Mouse (Mus musculus) hindbrain, embryonic 15.5 days (tissue): ENCODE measurements around the gene Grm4. TPM values are rescaled to one million over a fixed set of nuclear protein-coding genes. Genes with fewer than 3 reads are reported as not detected.

Experiments
- ATAC-seq: fragments of 200-750 bp; cut with Nextera tagmentation; 2 replicates; pipeline ENCODE4 v1.8.0; 2017; ENCODE audit warnings: low read depth, moderate number of reproducible peaks, moderate TSS enrichment; ENCODE audit not compliant: low FRiP score
- H3K27ac ChIP-seq: fragments of 300-500 bp; sonication (generic); replicated peaks from 2 replicates; pipeline ENCODE4 v1.5.1; 2015; ENCODE audit warnings: mild to moderate bottlenecking, inconsistent platforms
- H3K27me3 ChIP-seq: fragments of 300-500 bp; sonication (generic); 2 replicates; pipeline ENCODE4 v1.6.1; 2015; ENCODE audit warnings: control low read depth, inconsistent platforms
- H3K36me3 ChIP-seq: fragments of 300-500 bp; sonication (generic); 2 replicates; pipeline ENCODE4 v1.6.1; 2015; ENCODE audit warnings: control low read depth, inconsistent platforms
- H3K4me1 ChIP-seq: fragments of 300-500 bp; sonication (generic); replicated peaks from 2 replicates; pipeline ENCODE4 v1.6.1; 2015; ENCODE audit warnings: control low read depth, inconsistent platforms
- H3K4me2 ChIP-seq: fragments of 300-500 bp; sonication (generic); 2 replicates; pipeline ENCODE4 v1.6.1; 2015; ENCODE audit warnings: moderate library complexity, mild to moderate bottlenecking, inconsistent platforms
- H3K4me3 ChIP-seq: fragments of 300-500 bp; sonication (generic); 2 replicates; pipeline ENCODE4 v1.5.1; 2015; ENCODE audit warnings: mild to moderate bottlenecking, inconsistent platforms
- H3K9ac ChIP-seq: fragments of 300-500 bp; sonication (generic); 2 replicates; pipeline ENCODE4 v1.6.1; 2015; ENCODE audit warnings: inconsistent platforms
- H3K9me3 ChIP-seq: fragments of 300-500 bp; sonication (generic); 2 replicates; pipeline ENCODE4 v1.6.1; 2016; ENCODE audit warnings: control low read depth, inconsistent platforms
- WGBS: fragments of 180-500 bp; shearing (Covaris S2); methylation state at CpG from one replicate; pipeline ENCODE4 v1.1.7; 2015; 5-methylcytosine and 5-hydroxymethylcytosine counted together
- polyA plus RNA-seq: library from polyadenylated mRNA; unstranded; fragments of >200 nt; fragmentation: Nextera tagmentation; extraction: Ambion mirVana; gene quantifications from 2 replicates; pipeline ENCODE4 v1.2.1, GENCODE M21; 2015

Grm4 gene
- polyA plus RNA-seq, result 8.7 TPM in 2 replicates

DNA sequence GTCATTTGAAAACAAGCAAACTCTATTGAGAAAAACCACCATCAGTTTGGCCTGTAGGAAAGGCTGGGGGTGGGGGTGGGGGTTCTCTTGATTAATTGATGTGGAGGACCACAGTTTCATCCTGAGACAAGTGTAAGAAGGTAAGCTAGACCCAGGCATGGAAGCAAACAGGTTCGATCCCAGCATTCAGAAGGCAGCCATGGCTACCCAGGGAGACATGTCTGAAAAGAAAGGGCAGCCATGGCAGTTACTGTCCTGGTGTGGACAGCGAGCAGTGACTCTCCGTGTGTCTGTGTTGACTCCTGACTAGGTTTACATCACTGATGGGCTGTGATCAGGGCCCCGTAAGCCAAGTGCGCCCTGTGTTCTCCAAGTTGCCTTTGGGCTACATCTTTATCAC lies at the start of gene Grm4:
Gene Grm4, minus strand, starts transcription at position 101 of the 400 bp plus-strand sequence.
- no peak for ATAC-seq
- Histone ChIP-seq H3K27ac (no peak within 1 kb of the TSS), H3K4me3 (peak within 1 kb of the TSS; percentile 20; the same call in 1 of the 2 replicates), H3K4me1 (peaks cover 21% of the 10 kb centered on the region), H3K27me3 (peaks cover 18% of the 10 kb centered on the region), H3K9me3 (no peaks in the 10 kb centered on the region), H3K36me3 (no peaks in the 10 kb centered on the region), H3K9ac (no peak within 1 kb of the TSS), H3K4me2 (peak within 1 kb of the TSS; percentile 51)
- WGBS, result 81% methylated on average over 5 of the region's 5 CpGs

DNA sequence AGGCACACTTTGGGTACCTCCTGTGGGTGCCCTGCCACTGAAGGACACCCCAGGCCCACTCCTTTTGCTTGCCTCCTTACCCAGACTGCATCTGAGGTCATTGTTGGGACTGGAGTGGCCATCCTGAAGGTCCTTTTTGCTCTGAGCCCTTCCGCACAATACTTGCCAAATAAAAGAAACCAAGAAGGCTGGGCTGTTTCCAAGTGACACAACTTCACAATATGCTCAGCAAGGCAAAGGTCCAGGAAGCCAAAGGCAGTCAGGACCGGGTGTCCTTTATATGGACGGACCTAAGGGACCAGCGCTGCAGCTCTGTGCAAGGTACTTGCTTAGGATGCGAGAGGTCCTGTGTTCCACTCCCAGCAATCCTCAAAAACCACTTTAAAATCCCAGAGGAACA lies 47.0 kb upstream of the Grm4 start:
- 82% methylated on average over 5 of the region's 5 CpGs for WGBS
- no peak overlapping the region for H3K27ac ChIP-seq
- H3K9ac ChIP-seq, result no peak overlapping the region
- no peaks in the 10 kb centered on the region for H3K36me3 ChIP-seq
- no peaks in the 10 kb centered on the region for H3K27me3 ChIP-seq
- H3K4me2 ChIP-seq, result no peak overlapping the region
- no peaks in the 10 kb centered on the region for H3K9me3 ChIP-seq
- H3K4me1 ChIP-seq, result peaks cover 27% of the 10 kb centered on the region
- H3K4me3 ChIP-seq, result no peak overlapping the region
- ATAC-seq, result no peak

DNA sequence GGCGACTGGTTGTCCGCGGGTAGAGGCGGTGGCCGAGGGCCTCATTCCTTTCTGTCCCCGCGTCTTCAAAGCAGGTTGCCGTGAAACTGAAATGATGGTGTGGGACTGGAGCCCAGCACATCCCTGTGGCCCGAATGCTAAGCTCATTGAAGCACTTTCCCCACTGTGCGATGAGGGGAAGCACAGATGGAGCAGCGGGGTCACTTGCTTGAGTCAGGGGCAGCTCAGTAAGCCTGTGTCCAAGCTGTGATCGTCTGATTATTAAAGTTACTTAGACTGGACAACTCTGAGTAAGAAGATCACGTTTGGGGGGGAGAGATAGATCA lies 44.7 kb upstream of the Grm4 start:
- Histone ChIP-seq H3K9me3 (no peaks in the 10 kb centered on the region), H3K4me3 (peak overlapping the region; percentile 59), H3K27ac (peak overlapping the region; percentile 72), H3K36me3 (no peaks in the 10 kb centered on the region), H3K9ac (peak overlapping the region; percentile 53), H3K27me3 (no peaks in the 10 kb centered on the region), H3K4me2 (peak overlapping the region; percentile 71), H3K4me1 (peaks cover 27% of the 10 kb centered on the region)
- ATAC-seq, result no peak
- WGBS, result 0% methylated on average over 13 of the region's 13 CpGs

DNA sequence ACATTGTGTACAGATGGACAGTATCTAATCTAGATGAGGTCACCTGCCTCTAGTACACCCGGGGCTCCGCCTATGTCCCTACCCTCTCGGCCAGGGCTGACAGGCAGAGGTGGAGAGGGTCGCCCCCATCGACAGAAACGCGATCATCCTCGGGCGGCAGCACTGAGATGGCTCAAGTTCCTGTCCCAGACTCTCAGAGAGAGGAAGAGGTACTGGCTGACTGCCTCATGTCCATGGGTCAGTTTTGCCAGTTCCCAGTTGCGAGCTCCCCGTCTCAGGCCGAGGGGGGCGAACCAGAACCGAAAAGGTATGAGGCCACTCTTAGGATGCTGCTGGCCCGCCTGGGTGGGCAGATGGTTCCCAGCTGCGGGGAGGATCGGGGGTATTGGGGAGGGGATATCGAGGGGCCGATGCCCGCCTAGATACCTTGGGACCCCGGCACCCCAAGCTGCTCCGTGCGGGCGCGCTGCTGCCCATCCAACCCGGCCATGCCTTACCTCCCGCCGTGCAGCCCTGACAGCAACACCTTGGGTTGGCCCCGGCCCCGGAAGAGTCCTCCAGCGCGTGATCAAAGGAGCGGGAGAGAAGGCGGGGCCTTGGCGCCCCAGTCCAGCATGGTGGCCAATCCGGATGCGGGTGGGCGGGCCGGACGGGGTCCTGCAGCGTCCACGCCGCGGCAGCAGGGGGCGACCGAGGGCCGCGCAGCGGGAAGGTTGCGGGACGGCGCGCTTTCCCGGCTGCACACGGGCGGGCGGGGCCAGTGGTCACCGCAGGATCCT lies 44.1 kb upstream of the Grm4 start, which contains the start of gene AI413582:
Gene AI413582, minus strand, starts transcription at position 594 of the 779 bp plus-strand sequence.
- Histone ChIP-seq H3K27me3 (no peaks in the 10 kb centered on the region), H3K4me3 (peak within 1 kb of the TSS; percentile 59), H3K4me2 (peak within 1 kb of the TSS; percentile 71), H3K27ac (peak within 1 kb of the TSS; percentile 72), H3K36me3 (no peaks in the 10 kb centered on the region), H3K9ac (peak within 1 kb of the TSS; percentile 60), H3K9me3 (no peaks in the 10 kb centered on the region), H3K4me1 (peaks cover 27% of the 10 kb centered on the region)
- peak; percentile 94 for ATAC-seq
- 0% methylated on average over 57 of the region's 58 CpGs for whole genome bisulfite sequencing

DNA sequence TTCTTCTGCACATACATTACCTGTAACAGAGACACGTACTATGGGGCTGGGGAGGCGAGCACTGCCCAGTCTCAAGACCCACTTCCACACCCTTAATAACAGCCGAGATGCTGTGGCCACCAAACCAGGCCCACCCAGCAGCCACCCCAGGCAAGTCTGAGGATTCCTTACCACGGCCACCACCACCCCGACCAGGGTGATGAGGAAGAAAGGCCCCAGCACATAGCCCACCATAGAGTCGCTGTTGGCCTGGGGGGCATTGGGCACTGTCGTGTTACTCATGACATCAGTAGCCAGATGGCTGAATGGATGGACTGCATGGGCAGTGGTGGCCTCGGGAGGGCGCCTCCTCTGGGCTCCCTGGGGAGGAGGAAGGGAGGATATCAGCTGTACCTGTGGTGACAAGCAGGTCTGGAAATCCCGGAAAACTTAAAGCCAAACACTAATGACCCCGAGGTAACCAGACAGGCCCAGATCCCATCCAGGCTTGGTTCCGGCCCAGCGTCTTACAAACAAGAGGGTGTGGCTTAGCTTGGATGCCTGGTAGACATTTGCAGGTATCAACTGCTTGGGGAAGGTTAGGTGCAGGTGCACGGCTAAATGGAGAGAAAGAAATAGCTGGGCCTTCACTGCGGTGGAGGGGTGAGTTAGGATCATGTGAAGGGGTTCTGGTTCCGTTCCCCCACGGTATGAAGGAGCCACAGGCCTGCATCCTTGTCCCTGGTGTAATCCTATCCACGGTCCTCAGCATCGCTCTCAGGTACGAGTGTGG lies 43.4 kb upstream of the Grm4 start:
- peak overlapping the region; percentile 70 for H3K27ac ChIP-seq
- peaks cover 27% of the 10 kb centered on the region for H3K4me1 ChIP-seq
- H3K36me3 ChIP-seq, result no peaks in the 10 kb centered on the region
- H3K9ac ChIP-seq, result peak overlapping the region; percentile 60
- peak overlapping the region; percentile 59 for H3K4me3 ChIP-seq
- WGBS, result 14% methylated on average over 19 of the region's 20 CpGs
- no peaks in the 10 kb centered on the region for H3K9me3 ChIP-seq
- no peak; the same call in 1 of the 2 replicates for ATAC-seq
- H3K27me3 ChIP-seq, result no peaks in the 10 kb centered on the region
- H3K4me2 ChIP-seq, result peak overlapping the region; percentile 71

DNA sequence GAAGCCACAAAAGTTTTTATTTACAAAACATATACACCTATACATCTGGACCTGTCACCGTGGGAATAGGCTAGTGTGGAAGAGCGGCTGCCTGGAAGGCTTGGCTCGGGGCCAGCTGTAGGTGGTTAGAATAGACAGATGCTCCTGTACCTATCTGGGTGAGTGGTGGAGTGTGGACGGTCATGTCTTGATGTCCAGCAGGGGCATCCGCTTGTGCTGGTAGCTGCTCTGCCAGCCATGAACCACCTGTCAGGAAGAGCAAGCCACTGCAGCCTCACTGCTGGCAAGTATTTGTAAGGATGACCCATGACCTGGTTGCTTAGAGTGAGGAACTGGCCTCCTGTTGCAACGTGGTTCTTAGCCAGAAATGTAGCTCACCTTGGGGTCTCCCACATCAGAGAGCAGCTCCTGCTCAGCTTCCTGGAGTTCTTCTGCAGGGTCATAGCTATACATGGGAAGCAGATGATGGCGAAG lies 42.6 kb upstream of the Grm4 start:
- ATAC-seq, result no peak
- WGBS, result 59% methylated on average over 7 of the region's 7 CpGs
- Histone ChIP-seq H3K4me1 (peaks cover 33% of the 10 kb centered on the region), H3K27me3 (no peaks in the 10 kb centered on the region), H3K9me3 (no peaks in the 10 kb centered on the region), H3K36me3 (no peaks in the 10 kb centered on the region), H3K9ac (peak overlapping the region; percentile 60; the same call in 1 of the 2 replicates), H3K4me3 (no peak overlapping the region), H3K27ac (no peak overlapping the region), H3K4me2 (peak overlapping the region; percentile 71)

DNA sequence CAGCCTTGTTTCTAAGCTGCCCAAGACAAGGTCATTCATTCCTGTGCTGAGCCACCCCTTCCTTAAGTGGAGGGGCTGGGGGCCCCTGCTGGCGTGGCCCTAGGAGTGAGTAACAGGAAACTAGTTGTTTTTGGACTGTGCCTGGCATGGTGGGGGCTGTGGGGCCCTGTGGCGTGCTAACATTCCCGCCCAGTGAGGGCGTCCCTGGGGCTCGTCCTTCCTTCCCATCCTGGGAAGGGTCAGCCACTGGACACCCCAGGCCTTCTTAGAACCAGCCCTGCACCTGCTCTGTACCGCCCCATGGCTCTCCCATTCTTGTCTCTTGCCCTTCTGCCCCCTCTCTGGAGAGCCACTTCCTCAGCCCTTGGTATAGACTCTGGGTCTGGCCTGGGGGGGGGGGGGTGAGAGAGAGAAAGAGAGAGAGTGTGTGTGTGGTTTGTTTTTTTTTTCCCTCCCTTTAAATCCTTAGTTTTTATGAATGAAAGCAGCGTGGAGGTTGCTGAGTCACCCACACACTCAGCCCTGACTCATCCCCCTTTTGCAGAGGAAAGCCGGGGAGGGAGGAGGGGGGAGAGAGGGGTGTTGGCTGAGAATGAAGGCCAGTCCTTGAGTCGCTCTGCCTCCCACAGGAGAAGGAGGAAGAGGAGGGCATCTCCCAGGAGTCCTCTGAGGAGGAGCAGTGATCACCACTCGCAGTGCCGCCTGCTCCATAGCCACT lies 40.8 kb upstream of the Grm4 start:
- no peaks in the 10 kb centered on the region for H3K9me3 ChIP-seq
- no peak overlapping the region for H3K4me3 ChIP-seq
- H3K9ac ChIP-seq, result no peak overlapping the region
- 53% methylated on average over 7 of the region's 11 CpGs for WGBS
- no peak overlapping the region for H3K27ac ChIP-seq
- H3K36me3 ChIP-seq, result no peaks in the 10 kb centered on the region
- ATAC-seq, result no peak
- H3K4me1 ChIP-seq, result peaks cover 48% of the 10 kb centered on the region
- H3K4me2 ChIP-seq, result no peak overlapping the region
- H3K27me3 ChIP-seq, result no peaks in the 10 kb centered on the region

GRCm38 (mm10) chr17:27560926-27561480 lies 39.8 kb upstream of the Grm4 start:
- H3K9ac ChIP-seq, result no peak overlapping the region
- H3K4me3 ChIP-seq, result no peak overlapping the region
- H3K27ac ChIP-seq, result no peak overlapping the region
- no peak overlapping the region for H3K4me2 ChIP-seq
- 86% methylated on average over 13 of the region's 13 CpGs for WGBS
- ATAC-seq, result no peak
- H3K27me3 ChIP-seq, result no peaks in the 10 kb centered on the region
- H3K9me3 ChIP-seq, result no peaks in the 10 kb centered on the region
- no peaks in the 10 kb centered on the region for H3K36me3 ChIP-seq
- peaks cover 42% of the 10 kb centered on the region for H3K4me1 ChIP-seq

DNA sequence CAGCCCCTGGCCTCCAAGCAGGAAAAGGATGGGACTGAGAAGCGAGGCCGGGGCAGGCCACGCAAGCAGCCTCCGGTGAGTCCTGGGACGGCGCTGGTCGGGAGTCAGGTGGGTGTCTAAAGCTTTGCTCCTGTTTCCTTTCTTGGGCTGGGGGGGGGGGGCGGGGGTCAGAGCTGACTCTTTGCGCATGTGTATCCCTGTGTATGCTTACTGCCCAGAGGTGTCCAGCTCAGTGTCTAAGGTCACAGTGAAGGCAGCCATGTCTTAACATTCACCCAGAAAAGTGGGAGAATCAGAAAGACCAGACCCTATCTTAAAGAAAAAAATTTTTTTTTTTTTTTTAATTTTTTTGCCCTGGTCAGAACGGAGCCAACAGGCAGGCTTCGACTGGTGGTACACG lies 38.4 kb upstream of the Grm4 start:
- no peak for ATAC-seq
- Histone ChIP-seq H3K9me3 (no peaks in the 10 kb centered on the region), H3K27me3 (peaks cover 9% of the 10 kb centered on the region; the same call in 1 of the 2 replicates), H3K4me2 (no peak overlapping the region), H3K27ac (no peak overlapping the region), H3K36me3 (no peaks in the 10 kb centered on the region), H3K4me1 (peaks cover 46% of the 10 kb centered on the region), H3K4me3 (no peak overlapping the region), H3K9ac (no peak overlapping the region)
- WGBS, result 73% methylated on average over 12 of the region's 12 CpGs

GRCm38 (mm10) chr17:27558845-27559244 lies 37.6 kb upstream of the Grm4 start:
- WGBS, result 16% methylated on average over 5 of the region's 5 CpGs
- peaks cover 38% of the 10 kb centered on the region for H3K4me1 ChIP-seq
- H3K27me3 ChIP-seq, result peaks cover 9% of the 10 kb centered on the region; the same call in 1 of the 2 replicates
- H3K9me3 ChIP-seq, result no peaks in the 10 kb centered on the region
- no peak for ATAC-seq
- H3K9ac ChIP-seq, result no peak overlapping the region
- H3K36me3 ChIP-seq, result no peaks in the 10 kb centered on the region
- peak overlapping the region; percentile 88 for H3K4me2 ChIP-seq
- no peak overlapping the region for H3K27ac ChIP-seq
- H3K4me3 ChIP-seq, result 0 out of 2 replicates have a peak overlapping the region, but pooled peaks have one; percentile 55

- ATAC-seq, result no peak
- H3K27ac ChIP-seq, result peak overlapping the region; percentile 86; the same call in 1 of the 2 replicates
- H3K4me2 ChIP-seq, result peak overlapping the region; percentile 88
- peaks cover 36% of the 10 kb centered on the region for H3K4me1 ChIP-seq
- no peaks in the 10 kb centered on the region for H3K9me3 ChIP-seq
- 5% methylated on average over 14 of the region's 14 CpGs for WGBS
- H3K27me3 ChIP-seq, result peaks cover 9% of the 10 kb centered on the region; the same call in 1 of the 2 replicates
- peak overlapping the region; percentile 55 for H3K4me3 ChIP-seq
- H3K36me3 ChIP-seq, result no peaks in the 10 kb centered on the region
- H3K9ac ChIP-seq, result peak overlapping the region; percentile 58
These were observed 36.9 kb upstream of the Grm4 start for GRCm38 (mm10) chr17:27557927-27558661.
